Mouse (Mus musculus): ENCODE results near the gene Mylk3. TPM values are rescaled to one million over a fixed set of nuclear protein-coding genes. Genes with fewer than 3 reads are reported as not detected.

The Mylk3 gene
- polyA plus RNA-seq, 1 experiment from 2014 or later = 0.93 TPM

- WGBS = under 1% methylated on average over 53 of the region's 53 CpGs
- Histone ChIP-seq H3K4me1 (peaks cover 22% of the 10 kb centered on the region), H3K27me3 (ENCODE audit: low read depth, poor library complexity, severe bottlenecking) (no peaks in the 10 kb centered on the region), H3K9me3 (replicated peaks) (no peaks in the 10 kb centered on the region), H3K36me3 (peaks cover 39% of the 10 kb centered on the region), H3K4me3 (peak overlapping the region; percentile 90), H3K27ac (peak overlapping the region; percentile 94)
- no peak for DNase-seq (ENCODE audit: low spot score)
Measured at GRCm38 (mm10) chr8:85298600-85299433, 87.3 kb downstream of the Mylk3 start.

- WGBS = 95% methylated on average over 1 of the region's 1 CpGs
- no peak overlapping the region for H3K4me3 ChIP-seq
- DNase-seq (ENCODE audit: low spot score) = no peak
- H3K27ac ChIP-seq = no peak overlapping the region
- H3K4me1 ChIP-seq = no peaks in the 10 kb centered on the region
- H3K9me3 ChIP-seq (replicated peaks) = no peaks in the 10 kb centered on the region
- H3K36me3 ChIP-seq = peaks cover 84% of the 10 kb centered on the region
- no peaks in the 10 kb centered on the region for H3K27me3 ChIP-seq (ENCODE audit: low read depth, poor library complexity, severe bottlenecking)
Measured at GRCm38 (mm10) chr8:85286846-85287245, 99.3 kb downstream of the Mylk3 start.

Other genes with a start within 250 kb of the Mylk3 start
- not detected in 2 replicates for gene Cks1brt, start 234.4 kb downstream of the Mylk3 start, polyA plus RNA-seq (2016; fragmentation: Nextera tagmentation; extraction: Ambion mirVana)
- gene Olfr371, start 160.4 kb downstream of the Mylk3 start, polyA plus RNA-seq (2016; fragmentation: Nextera tagmentation; extraction: Ambion mirVana) = not detected in 2 replicates
- gene Orc6, start 86.7 kb downstream of the Mylk3 start, polyA plus RNA-seq (2016; fragmentation: Nextera tagmentation; extraction: Ambion mirVana) = 156 and 158 TPM in 2 replicates
- 128 and 137 TPM in 2 replicates for gene Vps35, start 86.5 kb downstream of the Mylk3 start, polyA plus RNA-seq (2016; fragmentation: Nextera tagmentation; extraction: Ambion mirVana)
- gene 4921524J17Rik, start 46.5 kb upstream of the Mylk3 start, polyA plus RNA-seq (2016; fragmentation: Nextera tagmentation; extraction: Ambion mirVana) = 41.4 and 44.1 TPM in 2 replicates
- gene Gpt2, start 106.2 kb upstream of the Mylk3 start, polyA plus RNA-seq (2016; fragmentation: Nextera tagmentation; extraction: Ambion mirVana) = 63.7 and 65.8 TPM in 2 replicates
- gene Dnaja2, start 169.0 kb upstream of the Mylk3 start, polyA plus RNA-seq (2016; fragmentation: Nextera tagmentation; extraction: Ambion mirVana) = 193 and 220 TPM in 2 replicates

Measured in limb, embryonic 10.5 days (tissue).